Mouse (Mus musculus) adrenal gland, postnatal 25 days (tissue): ENCODE measurements around the gene Irak3. TPM values are rescaled to one million over a fixed set of nuclear protein-coding genes. Genes with fewer than 3 reads are reported as not detected.
"Not testable (repeated sequence)": the region's sequence is repeated elsewhere in the genome, so short reads cannot be mapped to it uniquely, and the experiment has no call there.

Experiments
- DNase-seq: peaks from one replicate; pipeline ENCODE4 v3.0.0; 2021; ENCODE audit warnings: mixed read lengths
- total RNA-seq: library from RNA; stranded (reverse); gene quantifications from 2 replicates; pipeline ENCODE4 v1.2.3, GENCODE M21; 2021

Irak3 gene
- total RNA-seq, 1 experiment from 2014 or later: 3.2 TPM

- DNase-seq: no peak
Measured at GRCm38 (mm10) chr10:120160533-120160932, 41.4 kb downstream of the Irak3 start.

GRCm38 (mm10) chr10:120153911-120154310 lies 48.0 kb downstream of the Irak3 start:
- DNase-seq: no peak

GRCm38 (mm10) chr10:120151672-120152071 lies 50.3 kb downstream of the Irak3 start:
- DNase-seq: no peak

- DNase-seq: no peak
Measured at GRCm38 (mm10) chr10:120140916-120141516, 60.9 kb downstream of the Irak3 start.

GRCm38 (mm10) chr10:120140193-120140592 lies 61.7 kb downstream of the Irak3 start:
- no peak for DNase-seq

GRCm38 (mm10) chr10:120136020-120136562 lies 65.8 kb downstream of the Irak3 start:
- no peak for DNase-seq

- DNase-seq: no peak
Measured at GRCm38 (mm10) chr10:120133697-120134096, 68.2 kb downstream of the Irak3 start.

GRCm38 (mm10) chr10:120130621-120131020 lies 71.3 kb downstream of the Irak3 start:
- peak; percentile 26 for DNase-seq

GRCm38 (mm10) chr10:120128601-120129277 lies 73.2 kb downstream of the Irak3 start:
- DNase-seq: no peak

GRCm38 (mm10) chr10:120125465-120125857 lies 76.5 kb downstream of the Irak3 start:
- DNase-seq: no peak

GRCm38 (mm10) chr10:120124801-120125464 lies 77.0 kb downstream of the Irak3 start:
- peak; percentile 82 for DNase-seq

- DNase-seq: no peak
Measured at GRCm38 (mm10) chr10:120123721-120124120, 78.2 kb downstream of the Irak3 start.

- DNase-seq: no peak
Measured at GRCm38 (mm10) chr10:120115249-120115648, 86.7 kb downstream of the Irak3 start.

GRCm38 (mm10) chr10:120114493-120114892 lies 87.4 kb downstream of the Irak3 start:
- no peak for DNase-seq

- no peak for DNase-seq
Measured at GRCm38 (mm10) chr10:120113980-120114379, 88.0 kb downstream of the Irak3 start.

- DNase-seq: not testable (repeated sequence)
Measured at GRCm38 (mm10) chr10:120113482-120113881, 88.4 kb downstream of the Irak3 start.

- peak; percentile 98 for DNase-seq
Measured at GRCm38 (mm10) chr10:120112507-120113396, 89.2 kb downstream of the Irak3 start, which contains the start of gene Helb. Gene Helb, minus strand, starts transcription at chr10:120112987.

GRCm38 (mm10) chr10:120111691-120112319 lies 90.1 kb downstream of the Irak3 start:
- DNase-seq: no peak

GRCm38 (mm10) chr10:120100806-120101205 lies 101.1 kb downstream of the Irak3 start:
- DNase-seq: no peak

- no peak for DNase-seq
Measured at GRCm38 (mm10) chr10:120097564-120097963, 104.4 kb downstream of the Irak3 start.

GRCm38 (mm10) chr10:120095716-120096115 lies 106.2 kb downstream of the Irak3 start:
- DNase-seq: no peak

GRCm38 (mm10) chr10:120095136-120095535 lies 106.8 kb downstream of the Irak3 start:
- no peak for DNase-seq
